Mouse (Mus musculus): ENCODE data around the gene Fam213b.

DNA sequence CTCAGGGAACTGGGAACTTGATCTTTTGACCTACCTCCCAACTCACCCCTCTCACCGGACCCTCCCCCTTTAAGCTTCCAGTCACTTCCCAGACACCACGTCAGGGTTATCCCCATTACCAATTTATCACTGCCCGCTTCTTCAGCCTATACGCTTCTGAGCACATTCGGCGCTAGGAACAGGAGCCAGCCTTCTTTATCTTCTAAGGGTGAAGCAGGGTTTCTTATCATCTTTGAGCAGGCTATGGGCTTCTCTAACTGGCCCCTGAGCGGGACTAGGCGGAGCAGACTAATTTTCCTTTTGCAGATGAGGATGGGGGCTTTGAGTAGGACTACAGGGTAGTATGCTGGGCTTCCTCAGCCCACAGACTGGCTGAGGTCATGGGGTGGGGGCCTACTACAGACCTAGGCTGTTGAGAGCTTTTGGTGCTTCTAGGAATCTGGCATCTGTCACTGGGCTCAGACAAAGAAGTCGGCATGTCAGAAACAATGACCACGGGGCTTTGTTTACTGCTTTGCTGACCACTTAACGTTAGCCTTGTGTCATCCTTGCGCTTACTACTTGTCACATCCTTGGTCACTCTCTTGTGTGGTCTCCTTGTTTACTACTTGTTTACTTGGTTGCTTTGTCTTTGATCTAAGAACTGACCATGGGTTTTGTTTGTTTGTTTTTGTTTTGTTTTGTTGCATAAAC lies 29.6 kb upstream of the Fam213b start, which contains the start of gene Tnfrsf14:
- no peak for TF ChIP-seq CTCF (IDR thresholded peaks at IDR 0.05; ENCODE audit: low read depth, low read length)
- TF ChIP-seq TAL1 (conservative IDR thresholded peaks at IDR 0.05; ENCODE audit: low read depth, low read length): peak; percentile 78
- TF ChIP-seq GATA1 (IDR thresholded peaks at IDR 0.05; ENCODE audit: borderline replicate concordance, low read length): no peak

Data from G1E (cell line).